Mouse (Mus musculus) C2C12 (cell line): ENCODE measurements around the gene Rin1.

ENCODE experiments used
- CTCF ChIP-seq: IDR thresholded peaks from one replicate; pipeline ENCODE4 v1.5.1; 2011; ENCODE audit not compliant: control insufficient read depth, insufficient read depth, insufficient read length
- MYOG ChIP-seq: IDR thresholded peaks from one replicate; pipeline ENCODE4 v1.6.1; 2011; ENCODE audit not compliant: control insufficient read depth, insufficient read length; ENCODE audit errors: extremely low read depth
- USF1 ChIP-seq: IDR thresholded peaks from one replicate; pipeline ENCODE4 v1.6.1; 2011; ENCODE audit warnings: low read depth, mild to moderate bottlenecking, control low read depth, moderate library complexity

DNA sequence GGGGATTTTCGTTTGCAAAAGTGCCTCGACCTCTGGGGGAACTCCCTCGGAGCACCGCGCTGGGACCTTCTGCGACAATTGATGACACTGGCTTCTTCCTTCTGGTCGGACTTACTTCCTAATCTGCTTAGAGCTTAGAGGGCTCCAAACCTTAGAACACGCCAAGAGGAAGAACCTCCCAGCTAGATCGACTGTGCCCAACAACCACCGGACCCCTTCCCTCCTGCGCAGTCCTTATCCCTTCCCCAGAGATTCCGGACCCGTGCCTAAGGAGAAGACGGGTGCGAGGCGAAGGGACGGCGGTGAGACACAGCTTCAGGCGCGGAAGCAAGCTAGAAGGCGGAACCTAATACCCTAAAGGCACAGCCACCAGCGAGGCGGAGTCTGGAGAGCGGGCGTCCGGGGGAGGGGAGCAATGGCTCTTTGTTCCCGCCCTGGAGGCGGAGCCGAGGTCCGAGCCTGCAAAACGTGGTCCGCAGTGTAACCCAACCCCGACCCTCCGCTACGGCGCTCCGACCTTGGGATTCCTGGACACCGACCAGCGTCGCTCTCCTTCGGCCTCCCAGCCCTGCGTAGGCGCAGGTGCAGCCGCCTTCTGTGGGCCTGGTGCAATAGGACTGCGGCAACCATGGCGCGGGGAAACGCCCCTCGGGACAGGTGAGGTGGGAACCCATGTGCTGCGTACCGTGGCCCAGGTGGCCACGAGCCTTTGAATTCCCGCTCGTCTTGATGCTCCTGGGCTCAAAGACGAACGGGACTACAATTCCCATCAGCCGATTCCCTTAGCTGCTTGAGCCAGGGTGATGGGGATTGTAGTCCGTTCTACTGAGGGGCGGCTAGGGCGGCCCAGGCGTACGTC, 26.4 kb upstream of the Rin1 start, which contains the start of gene Slc29a2:
- no peak for TF ChIP-seq CTCF
- no peak for TF ChIP-seq MYOG
- no peak for TF ChIP-seq USF1
